Mouse (Mus musculus) midbrain, embryonic 16.5 days (tissue): Measurements from ENCODE around the gene Stk24. TPM values are rescaled to one million over a fixed set of nuclear protein-coding genes. Genes with fewer than 3 reads are reported as not detected.

ENCODE experiments used
- ATAC-seq: fragments of 200-750 bp; cut with Nextera tagmentation; 2 replicates; pipeline ENCODE4 v1.8.0; 2017; ENCODE audit warnings: moderate TSS enrichment
- H3K27ac ChIP-seq: fragments of 300-500 bp; sonication (generic); 2 replicates; pipeline ENCODE4 v1.5.1; 2014; ENCODE audit warnings: mild to moderate bottlenecking, low read length, mixed read lengths
- H3K27me3 ChIP-seq: fragments of 300-500 bp; sonication (generic); 2 replicates; pipeline ENCODE4 v1.6.1; 2014; ENCODE audit warnings: low read depth, low read length, mixed read lengths; ENCODE audit not compliant: control insufficient read depth, insufficient read depth
- H3K36me3 ChIP-seq: fragments of 300-500 bp; sonication (generic); 2 replicates; pipeline ENCODE4 v1.6.1; 2014; ENCODE audit warnings: mild to moderate bottlenecking, low read length, moderate library complexity, mixed read lengths; ENCODE audit not compliant: control insufficient read depth, insufficient read depth
- H3K4me1 ChIP-seq: fragments of 300-500 bp; sonication (generic); 2 replicates; pipeline ENCODE4 v1.6.1; 2014; ENCODE audit warnings: mild to moderate bottlenecking, low read length, mixed read lengths; ENCODE audit not compliant: control insufficient read depth, insufficient read depth
- H3K4me2 ChIP-seq: fragments of 300-500 bp; sonication (generic); 2 replicates; pipeline ENCODE4 v1.6.1; 2014; ENCODE audit warnings: mild to moderate bottlenecking, low read length, mixed read lengths
- H3K4me3 ChIP-seq: fragments of 300-500 bp; sonication (generic); 2 replicates; pipeline ENCODE4 v1.5.1; 2014; ENCODE audit warnings: low read depth, mild to moderate bottlenecking, low read length, moderate library complexity, mixed read lengths
- H3K9ac ChIP-seq: fragments of 300-500 bp; sonication (generic); 2 replicates; pipeline ENCODE4 v1.6.1; 2014; ENCODE audit warnings: low read depth, low read length, mixed read lengths
- H3K9me3 ChIP-seq: fragments of 300-500 bp; sonication (generic); replicated peaks from 2 replicates; pipeline ENCODE4 v1.6.1; 2014; ENCODE audit warnings: mild to moderate bottlenecking, low read length, mixed read lengths; ENCODE audit not compliant: control insufficient read depth, poor library complexity, severe bottlenecking
- WGBS: fragments of 180-500 bp; shearing (Covaris S2); extraction: QIAGEN DNeasy Blood & Tissue Kit; methylation state at CpG from one replicate; pipeline ENCODE4 v1.1.7; 2014; 5-methylcytosine and 5-hydroxymethylcytosine counted together
- polyA plus RNA-seq: library from polyadenylated mRNA; unstranded; fragments of >200 nt; fragmentation: Nextera tagmentation; extraction: Ambion mirVana; gene quantifications from 2 replicates; pipeline ENCODE4 v1.2.1, GENCODE M21; 2015

Gene Stk24
- polyA plus RNA-seq, 1 experiment from 2014 or later, result 14.5 TPM

GRCm38 (mm10) chr14:121279106-121279505 is 100.7 kb downstream of the Stk24 start:
- no peak overlapping the region for H3K9ac ChIP-seq
- H3K4me3 ChIP-seq, result no peak overlapping the region
- 33% methylated on average over 6 of the region's 6 CpGs for WGBS
- no peaks in the 10 kb centered on the region for H3K27me3 ChIP-seq
- ATAC-seq, result peak; percentile 58
- H3K9me3 ChIP-seq, result no peaks in the 10 kb centered on the region
- H3K27ac ChIP-seq, result no peak overlapping the region
- H3K36me3 ChIP-seq, result peaks cover 34% of the 10 kb centered on the region
- no peak overlapping the region for H3K4me2 ChIP-seq
- no peaks in the 10 kb centered on the region for H3K4me1 ChIP-seq

DNA sequence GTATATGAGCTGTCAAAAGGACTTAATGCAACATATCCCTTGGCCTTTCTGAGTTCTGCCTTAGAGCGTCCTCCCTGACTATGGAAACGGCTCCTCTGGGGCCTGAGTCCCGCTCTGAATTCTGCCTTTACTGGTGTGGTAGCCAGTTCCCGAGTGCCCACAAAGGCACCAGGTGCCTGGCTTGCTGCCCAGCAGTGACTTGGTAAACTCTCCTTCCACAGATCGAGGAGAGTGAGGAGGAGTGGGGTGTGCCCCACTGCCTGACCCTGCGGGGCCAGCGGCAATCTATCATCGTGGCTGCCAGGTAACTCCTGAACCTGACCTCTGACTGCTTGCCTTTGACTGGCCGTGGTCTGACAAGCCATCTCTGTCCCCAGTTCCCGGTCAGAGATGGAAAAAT is 103.8 kb downstream of the Stk24 start:
- peaks cover 40% of the 10 kb centered on the region for H3K36me3 ChIP-seq
- no peaks in the 10 kb centered on the region for H3K9me3 ChIP-seq
- no peak for ATAC-seq
- 85% methylated on average over 10 of the region's 10 CpGs for WGBS
- no peak overlapping the region for H3K27ac ChIP-seq
- H3K4me3 ChIP-seq, result no peak overlapping the region
- no peaks in the 10 kb centered on the region for H3K27me3 ChIP-seq
- H3K4me2 ChIP-seq, result no peak overlapping the region
- no peaks in the 10 kb centered on the region for H3K4me1 ChIP-seq
- no peak overlapping the region for H3K9ac ChIP-seq

- no peak overlapping the region for H3K4me3 ChIP-seq
- H3K36me3 ChIP-seq, result peaks cover 37% of the 10 kb centered on the region
- no peaks in the 10 kb centered on the region for H3K9me3 ChIP-seq
- 83% methylated on average over 12 of the region's 12 CpGs for WGBS
- H3K4me2 ChIP-seq, result no peak overlapping the region
- ATAC-seq, result no peak
- no peaks in the 10 kb centered on the region for H3K4me1 ChIP-seq
- H3K9ac ChIP-seq, result no peak overlapping the region
- no peak overlapping the region for H3K27ac ChIP-seq
- H3K27me3 ChIP-seq, result no peaks in the 10 kb centered on the region
Observed at GRCm38 (mm10) chr14:121274985-121275384, 104.8 kb downstream of the Stk24 start.

GRCm38 (mm10) chr14:121270490-121270889 is 109.3 kb downstream of the Stk24 start:
- no peak overlapping the region; the same call in 1 of the 2 replicates for H3K27ac ChIP-seq
- no peaks in the 10 kb centered on the region for H3K9me3 ChIP-seq
- no peak for ATAC-seq
- H3K4me3 ChIP-seq, result no peak overlapping the region
- H3K27me3 ChIP-seq, result no peaks in the 10 kb centered on the region
- no peak overlapping the region for H3K9ac ChIP-seq
- no peaks in the 10 kb centered on the region for H3K4me1 ChIP-seq
- WGBS, result 87% methylated on average over 6 of the region's 6 CpGs
- no peak overlapping the region for H3K4me2 ChIP-seq
- H3K36me3 ChIP-seq, result peaks cover 31% of the 10 kb centered on the region

DNA sequence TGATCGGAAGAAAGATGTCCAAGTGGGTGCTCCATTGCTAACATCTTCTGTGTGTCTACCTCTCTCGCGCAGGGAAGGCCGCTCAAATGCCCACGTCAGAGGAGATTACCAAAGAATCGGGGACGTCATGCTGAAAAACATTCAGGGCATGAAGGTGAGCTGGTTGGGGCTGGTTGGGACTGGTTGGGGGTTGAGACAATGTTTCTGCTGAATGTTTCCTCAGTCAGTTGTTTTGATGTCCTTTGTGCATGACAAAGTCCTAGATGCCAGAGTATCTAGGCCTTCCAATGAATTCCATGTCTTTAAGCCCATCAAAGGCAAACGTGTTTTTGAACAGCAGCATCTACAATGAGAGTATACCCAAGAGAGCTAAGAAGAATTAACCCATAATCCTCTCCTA is 112.0 kb downstream of the Stk24 start:
- H3K4me1 ChIP-seq, result no peaks in the 10 kb centered on the region
- H3K9ac ChIP-seq, result no peak overlapping the region
- H3K9me3 ChIP-seq, result no peaks in the 10 kb centered on the region
- ATAC-seq, result no peak
- peaks cover 20% of the 10 kb centered on the region for H3K36me3 ChIP-seq
- 69% methylated on average over 8 of the region's 8 CpGs for WGBS
- no peak overlapping the region for H3K4me2 ChIP-seq
- H3K4me3 ChIP-seq, result no peak overlapping the region
- H3K27ac ChIP-seq, result no peak overlapping the region
- no peaks in the 10 kb centered on the region for H3K27me3 ChIP-seq

DNA sequence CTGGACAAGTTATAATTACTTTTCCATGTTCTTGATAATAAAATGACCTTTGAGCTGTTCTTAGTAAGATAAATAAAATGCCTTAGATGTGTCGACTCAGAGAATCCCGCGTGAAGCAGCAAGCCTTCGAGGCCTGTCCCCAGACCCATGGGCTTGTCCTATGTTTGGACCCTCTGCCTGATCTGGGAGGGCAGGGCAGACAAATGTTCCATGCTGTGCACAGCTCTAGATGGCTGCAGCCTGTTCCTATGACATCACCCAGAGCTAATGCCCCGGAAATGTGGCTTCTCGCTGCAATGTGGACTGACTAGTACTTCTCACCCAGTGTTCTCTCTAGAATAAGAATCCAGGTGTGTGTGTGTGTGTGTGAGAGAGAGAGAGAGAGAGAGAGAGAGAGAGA is 115.4 kb downstream of the Stk24 start:
- no peak overlapping the region for H3K4me3 ChIP-seq
- no peaks in the 10 kb centered on the region; the same call in 1 of the 2 replicates for H3K36me3 ChIP-seq
- WGBS, result 85% methylated on average over 6 of the region's 6 CpGs
- no peaks in the 10 kb centered on the region for H3K9me3 ChIP-seq
- no peaks in the 10 kb centered on the region for H3K4me1 ChIP-seq
- H3K4me2 ChIP-seq, result no peak overlapping the region
- H3K9ac ChIP-seq, result no peak overlapping the region
- H3K27me3 ChIP-seq, result no peaks in the 10 kb centered on the region
- no peak overlapping the region for H3K27ac ChIP-seq
- no peak for ATAC-seq

- Histone ChIP-seq H3K4me2 (no peak overlapping the region), H3K4me1 (no peaks in the 10 kb centered on the region), H3K9ac (no peak overlapping the region), H3K9me3 (no peaks in the 10 kb centered on the region), H3K27me3 (no peaks in the 10 kb centered on the region), H3K36me3 (no peaks in the 10 kb centered on the region; the same call in 1 of the 2 replicates), H3K27ac (no peak overlapping the region), H3K4me3 (no peak overlapping the region)
- no peak for ATAC-seq
- 88% methylated on average over 2 of the region's 2 CpGs for WGBS
Observed at GRCm38 (mm10) chr14:121263912-121264311, 115.9 kb downstream of the Stk24 start.

DNA sequence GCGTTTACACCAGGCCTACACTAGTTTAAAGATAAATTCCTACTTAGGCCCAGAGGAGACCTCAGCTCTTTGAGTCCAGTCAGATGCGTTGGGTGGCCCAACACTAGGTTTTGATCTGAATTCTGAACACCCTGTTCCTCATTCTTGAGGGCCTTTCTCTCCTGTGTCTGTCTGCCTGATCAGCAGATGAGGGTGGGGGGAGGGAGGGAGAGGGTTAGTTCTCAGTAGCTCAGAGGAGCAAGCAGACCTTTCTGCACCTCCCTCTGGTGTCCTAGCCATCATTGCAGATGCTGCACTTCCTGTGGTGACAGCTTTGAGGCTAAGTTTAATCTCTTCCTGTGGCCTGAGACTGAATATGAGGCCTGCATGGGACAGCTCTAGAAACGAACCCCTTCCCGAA is 117.2 kb downstream of the Stk24 start:
- no peaks in the 10 kb centered on the region for H3K9me3 ChIP-seq
- no peak overlapping the region for H3K27ac ChIP-seq
- H3K4me3 ChIP-seq, result no peak overlapping the region
- no peaks in the 10 kb centered on the region for H3K4me1 ChIP-seq
- WGBS, result 76% methylated on average over 4 of the region's 4 CpGs
- peaks cover 3% of the 10 kb centered on the region; the same call in 1 of the 2 replicates for H3K36me3 ChIP-seq
- no peak overlapping the region for H3K4me2 ChIP-seq
- no peaks in the 10 kb centered on the region for H3K27me3 ChIP-seq
- no peak for ATAC-seq
- no peak overlapping the region for H3K9ac ChIP-seq

GRCm38 (mm10) chr14:121261229-121261879 is 118.5 kb downstream of the Stk24 start:
- Histone ChIP-seq H3K4me2 (no peak overlapping the region), H3K27me3 (no peaks in the 10 kb centered on the region), H3K4me3 (no peak overlapping the region), H3K27ac (no peak overlapping the region), H3K4me1 (no peaks in the 10 kb centered on the region), H3K9ac (no peak overlapping the region), H3K36me3 (peaks cover 3% of the 10 kb centered on the region; the same call in 1 of the 2 replicates), H3K9me3 (no peaks in the 10 kb centered on the region)
- WGBS, result 73% methylated on average over 5 of the region's 5 CpGs
- no peak for ATAC-seq
